Mouse (Mus musculus) heart, postnatal 25 days (tissue): ENCODE results near the gene Gpx1. TPM values are rescaled to one million over a fixed set of nuclear protein-coding genes. Genes with fewer than 3 reads are reported as not detected.
"Not testable (repeated sequence)": the region's sequence is repeated elsewhere in the genome, so short reads cannot be mapped to it uniquely, and the experiment has no call there.

Source experiments
- DNase-seq: peaks from one replicate; pipeline ENCODE4 v3.0.0; 2022; ENCODE audit warnings: low spot score
- intact Hi-C: fragments of 180-260 bp; cut with DNase I; formaldehyde crosslinking; loops from one replicate; pipeline ENCODE4 v1.15.1; 2025
- total RNA-seq, 2 experiments: library from RNA; stranded (reverse); gene quantifications; 2 replicates each; pipeline ENCODE4 v1.2.3; 2021

The Gpx1 gene
- 100 to 1,000 TPM; 108 to 130 TPM for total RNA-seq

GRCm38 (mm10) chr9:108338886-108339781 is at the start of gene Gpx1:
TSS of gene Gpx1 (plus strand) at chr9:108338903.
- DNase-seq, result peak; percentile 94
- intact Hi-C loops, result loop anchor here (1.0 to 2.0 kb wide), 2 partner anchors 8 to 30 kb away; partner anchors contain the start of gene Usp4

- no peak for DNase-seq
- intact Hi-C loops, result loop anchor here (10.0 kb wide), 1 partner anchor 385 kb away; the partner anchor contains the start of gene Mst1r
Observed at GRCm38 (mm10) chr9:108289347-108289746, 49.4 kb upstream of the Gpx1 start.

- intact Hi-C loops, result loop anchor here (10.0 kb wide), 1 partner anchor 415 kb away; the partner anchor contains the start of gene Rbm6
Observed at GRCm38 (mm10) chr9:108290016-108290750, 48.5 kb upstream of the Gpx1 start, which contains the start of gene Nicn1. TSS of gene Nicn1 (plus strand) at chr9:108290429.

GRCm38 (mm10) chr9:108290773-108291172 is 47.9 kb upstream of the Gpx1 start:
- intact Hi-C loops, result loop anchor here (10.0 kb wide), 1 partner anchor 416 kb away; the partner anchor contains the start of gene Rbm6
- DNase-seq, result no peak

More at GRCm38 (mm10) chr9:108290016-108290750, 48.5 kb upstream of the Gpx1 start, which contains the start of gene Nicn1:
- peak; percentile 87 for DNase-seq

GRCm38 (mm10) chr9:108296453-108297355 is 42.0 kb upstream of the Gpx1 start, which contains the start of gene Amt:
TSS of gene Amt (plus strand) at chr9:108296853.
- intact Hi-C loops, result loop anchor here (10.0 kb wide), 1 partner anchor 422 kb away; the partner anchor contains the start of gene Rbm6
- DNase-seq, result no peak

GRCm38 (mm10) chr9:108301853-108302252 is 36.9 kb upstream of the Gpx1 start:
- intact Hi-C loops, result no loop called here
- no peak for DNase-seq

GRCm38 (mm10) chr9:108304716-108305115 is 34.0 kb upstream of the Gpx1 start:
- intact Hi-C loops, result no loop called here
- DNase-seq, result no peak

GRCm38 (mm10) chr9:108305170-108305569 is 33.5 kb upstream of the Gpx1 start:
- DNase-seq, result no peak
- intact Hi-C loops, result no loop called here

- peak; percentile 99 for DNase-seq
- intact Hi-C loops, result loop anchor here (1.0 kb wide), 1 partner anchor 41 kb away; the partner anchor contains the start of gene Usp4
Observed at GRCm38 (mm10) chr9:108305629-108306520, 32.8 kb upstream of the Gpx1 start, which contains the start of the genes Rhoa and Tcta. TSS of gene Rhoa (plus strand) at chr9:108306129. TSS of gene Tcta (minus strand) at chr9:108306160.

- intact Hi-C loops, result loop anchor here (1.0 kb wide), 1 partner anchor 41 kb away; the partner anchor contains the start of gene Usp4
- DNase-seq, result peak; percentile 77
Observed at GRCm38 (mm10) chr9:108306571-108306980, 32.1 kb upstream of the Gpx1 start.

GRCm38 (mm10) chr9:108307021-108307807 is 31.5 kb upstream of the Gpx1 start:
- intact Hi-C loops, result no loop called here
- no peak for DNase-seq

GRCm38 (mm10) chr9:108308141-108308540 is 30.6 kb upstream of the Gpx1 start:
- intact Hi-C loops, result loop anchor here (2.0 kb wide), 1 partner anchor 31 kb away; the partner anchor contains the start of gene Gpx1
- no peak for DNase-seq

GRCm38 (mm10) chr9:108317572-108317971 is 21.1 kb upstream of the Gpx1 start:
- no peak for DNase-seq
- intact Hi-C loops, result no loop called here

- no peak for DNase-seq
- intact Hi-C loops, result no loop called here
Observed at GRCm38 (mm10) chr9:108318462-108318861, 20.2 kb upstream of the Gpx1 start.

GRCm38 (mm10) chr9:108322054-108322453 is 16.6 kb upstream of the Gpx1 start:
- intact Hi-C loops, DNase-seq: not testable (repeated sequence)

GRCm38 (mm10) chr9:108324784-108325183 is 13.9 kb upstream of the Gpx1 start:
- intact Hi-C loops, result no loop called here
- no peak for DNase-seq

- intact Hi-C loops, result no loop called here
- no peak for DNase-seq
Observed at GRCm38 (mm10) chr9:108325811-108326210, 12.9 kb upstream of the Gpx1 start.
